Mouse (Mus musculus) forebrain, embryonic 12.5 days (tissue): ENCODE measurements around the gene Selenbp1. TPM values are rescaled to one million over a fixed set of nuclear protein-coding genes. Genes with fewer than 3 reads are reported as not detected.
"Not testable (repeated sequence)": the region's sequence is repeated elsewhere in the genome, so short reads cannot be mapped to it uniquely, and the experiment has no call there.

Experiments
- ATAC-seq: fragments of 200-750 bp; cut with Nextera tagmentation; 2 replicates; pipeline ENCODE4 v1.8.0; 2017; ENCODE audit warnings: moderate TSS enrichment; ENCODE audit not compliant: low FRiP score
- H3K27ac ChIP-seq: fragments of 300-500 bp; sonication (generic); 2 replicates; pipeline ENCODE4 v1.5.1; 2016; ENCODE audit warnings: mild to moderate bottlenecking
- H3K27me3 ChIP-seq: fragments of 300-500 bp; sonication (generic); 2 replicates; pipeline ENCODE4 v1.6.1; 2016; ENCODE audit warnings: mild to moderate bottlenecking
- H3K36me3 ChIP-seq: fragments of 300-500 bp; sonication (generic); replicated peaks from 2 replicates; pipeline ENCODE4 v1.6.1; 2016; ENCODE audit warnings: mild to moderate bottlenecking
- H3K4me1 ChIP-seq: fragments of 300-500 bp; sonication (generic); 2 replicates; pipeline ENCODE4 v1.6.1; 2016
- H3K4me2 ChIP-seq: fragments of 300-500 bp; sonication (generic); 2 replicates; pipeline ENCODE4 v1.6.1; 2016; ENCODE audit warnings: mild to moderate bottlenecking, moderate library complexity
- H3K4me3 ChIP-seq: fragments of 300-500 bp; sonication (generic); replicated peaks from 2 replicates; pipeline ENCODE4 v1.5.1; 2016; ENCODE audit warnings: mild to moderate bottlenecking
- H3K9ac ChIP-seq: fragments of 300-500 bp; sonication (generic); 2 replicates; pipeline ENCODE4 v1.6.1; 2016; ENCODE audit warnings: mild to moderate bottlenecking
- H3K9me3 ChIP-seq: fragments of 300-500 bp; sonication (generic); 2 replicates; pipeline ENCODE4 v1.6.1; 2016
- WGBS: fragments of 180-500 bp; shearing (Covaris S2); methylation state at CpG from one replicate; pipeline ENCODE4 v1.1.7; 2016; 5-methylcytosine and 5-hydroxymethylcytosine counted together
- polyA plus RNA-seq: library from polyadenylated mRNA; unstranded; fragments of >200 nt; fragmentation: Nextera tagmentation; extraction: Ambion mirVana; gene quantifications from 2 replicates; pipeline ENCODE4 v1.2.1, GENCODE M21; 2016

The Selenbp1 gene
- polyA plus RNA-seq, 1 experiment from 2014 or later = 5.5 TPM

- not testable (repeated sequence) for H3K4me3 ChIP-seq, H3K9me3 ChIP-seq, H3K27ac ChIP-seq, H3K27me3 ChIP-seq, H3K4me2 ChIP-seq, ATAC-seq, H3K36me3 ChIP-seq, H3K9ac ChIP-seq
- WGBS = 92% methylated on average over 7 of the region's 7 CpGs
- H3K4me1 ChIP-seq = peaks cover 11% of the 10 kb centered on the region
Measured at GRCm38 (mm10) chr3:94937194-94937593, 4.3 kb downstream of the Selenbp1 start.

GRCm38 (mm10) chr3:94940033-94940432 lies 7.2 kb downstream of the Selenbp1 start:
- not testable (repeated sequence) for H3K9ac ChIP-seq, H3K4me3 ChIP-seq, ATAC-seq, H3K27me3 ChIP-seq, H3K4me1 ChIP-seq, H3K9me3 ChIP-seq, H3K36me3 ChIP-seq, H3K4me2 ChIP-seq, H3K27ac ChIP-seq
- 80% methylated on average over 9 of the region's 9 CpGs for WGBS

GRCm38 (mm10) chr3:94942211-94942967 lies 9.5 kb downstream of the Selenbp1 start:
- 81% methylated on average over 9 of the region's 9 CpGs for WGBS

GRCm38 (mm10) chr3:94943706-94944105 lies 10.8 kb downstream of the Selenbp1 start:
- H3K9ac ChIP-seq, H3K36me3 ChIP-seq, H3K4me1 ChIP-seq, H3K27ac ChIP-seq, H3K4me2 ChIP-seq, H3K4me3 ChIP-seq, H3K27me3 ChIP-seq, H3K9me3 ChIP-seq, ATAC-seq: not testable (repeated sequence)
- 20% methylated on average over 4 of the region's 4 CpGs for WGBS

More at GRCm38 (mm10) chr3:94942211-94942967, 9.5 kb downstream of the Selenbp1 start:
- not testable (repeated sequence) for H3K9me3 ChIP-seq, H3K4me2 ChIP-seq, H3K9ac ChIP-seq, H3K36me3 ChIP-seq, H3K27ac ChIP-seq, H3K4me1 ChIP-seq, H3K27me3 ChIP-seq, H3K4me3 ChIP-seq, ATAC-seq

- Histone ChIP-seq H3K4me2 (no peak overlapping the region), H3K36me3 (no peaks in the 10 kb centered on the region), H3K9me3 (no peaks in the 10 kb centered on the region), H3K4me1 (peaks cover 5% of the 10 kb centered on the region; the same call in 1 of the 2 replicates), H3K27ac (no peak overlapping the region), H3K9ac (no peak overlapping the region), H3K27me3 (no peaks in the 10 kb centered on the region), H3K4me3 (no peak overlapping the region)
- 73% methylated on average over 3 of the region's 3 CpGs for WGBS
- no peak for ATAC-seq
Measured at GRCm38 (mm10) chr3:94948066-94948614, 15.3 kb downstream of the Selenbp1 start.

GRCm38 (mm10) chr3:94949645-94950044 lies 16.8 kb downstream of the Selenbp1 start:
- H3K36me3 ChIP-seq = no peaks in the 10 kb centered on the region
- WGBS = 86% methylated on average over 3 of the region's 3 CpGs
- H3K4me1 ChIP-seq = peaks cover 8% of the 10 kb centered on the region; the same call in 1 of the 2 replicates
- H3K27me3 ChIP-seq = no peaks in the 10 kb centered on the region
- H3K4me2 ChIP-seq = no peak overlapping the region
- no peak overlapping the region for H3K27ac ChIP-seq
- H3K4me3 ChIP-seq = no peak overlapping the region
- H3K9me3 ChIP-seq = no peaks in the 10 kb centered on the region
- no peak overlapping the region for H3K9ac ChIP-seq
- no peak for ATAC-seq

- peak overlapping the region; percentile 67 for H3K4me2 ChIP-seq
- H3K27me3 ChIP-seq = no peaks in the 10 kb centered on the region
- H3K9me3 ChIP-seq = no peaks in the 10 kb centered on the region
- peaks cover 22% of the 10 kb centered on the region for H3K36me3 ChIP-seq
- H3K4me1 ChIP-seq = peaks cover 18% of the 10 kb centered on the region
- no peak for ATAC-seq
- no peak overlapping the region for H3K27ac ChIP-seq
- H3K9ac ChIP-seq = no peak overlapping the region
- peak overlapping the region; percentile 74 for H3K4me3 ChIP-seq
- WGBS = 72% methylated on average over 5 of the region's 5 CpGs
Measured at GRCm38 (mm10) chr3:94952806-94953205, 19.9 kb downstream of the Selenbp1 start.

GRCm38 (mm10) chr3:94953384-94953763 lies 20.5 kb downstream of the Selenbp1 start:
- Histone ChIP-seq H3K36me3 (peaks cover 27% of the 10 kb centered on the region), H3K4me3 (peak overlapping the region; percentile 74), H3K4me1 (peaks cover 18% of the 10 kb centered on the region), H3K27ac (peak overlapping the region; percentile 93), H3K4me2 (peak overlapping the region; percentile 67), H3K9me3 (no peaks in the 10 kb centered on the region), H3K9ac (peak overlapping the region; percentile 85), H3K27me3 (no peaks in the 10 kb centered on the region)
- 18% methylated on average over 9 of the region's 9 CpGs for WGBS
- ATAC-seq = no peak; the same call in 1 of the 2 replicates

GRCm38 (mm10) chr3:94953764-94954616 lies 21.1 kb downstream of the Selenbp1 start, which contains the start of gene Rfx5:
Gene Rfx5, plus strand, starts transcription at chr3:94954075.
- Histone ChIP-seq H3K9me3 (no peaks in the 10 kb centered on the region), H3K36me3 (peaks cover 34% of the 10 kb centered on the region), H3K4me2 (peak within 1 kb of the TSS; percentile 67), H3K4me3 (peak within 1 kb of the TSS; percentile 74), H3K27ac (peak within 1 kb of the TSS; percentile 93), H3K9ac (peak within 1 kb of the TSS; percentile 85), H3K4me1 (peaks cover 18% of the 10 kb centered on the region), H3K27me3 (no peaks in the 10 kb centered on the region)
- peak; percentile 97 for ATAC-seq
- under 1% methylated on average over 50 of the region's 50 CpGs for WGBS

GRCm38 (mm10) chr3:94958295-94958694 lies 25.4 kb downstream of the Selenbp1 start:
- ATAC-seq = no peak
- H3K4me1 ChIP-seq = peaks cover 12% of the 10 kb centered on the region
- peaks cover 38% of the 10 kb centered on the region for H3K36me3 ChIP-seq
- H3K27ac ChIP-seq = no peak overlapping the region
- no peak overlapping the region for H3K4me3 ChIP-seq
- no peaks in the 10 kb centered on the region for H3K9me3 ChIP-seq
- H3K27me3 ChIP-seq = no peaks in the 10 kb centered on the region
- 91% methylated on average over 8 of the region's 8 CpGs for WGBS
- H3K9ac ChIP-seq = no peak overlapping the region
- H3K4me2 ChIP-seq = no peak overlapping the region

- Histone ChIP-seq H3K9ac (no peak overlapping the region), H3K4me2 (no peak overlapping the region), H3K9me3 (no peaks in the 10 kb centered on the region), H3K4me1 (peaks cover 7% of the 10 kb centered on the region), H3K27me3 (no peaks in the 10 kb centered on the region), H3K4me3 (no peak overlapping the region), H3K36me3 (peaks cover 38% of the 10 kb centered on the region), H3K27ac (no peak overlapping the region)
- ATAC-seq = no peak
- whole genome bisulfite sequencing = 52% methylated on average over 8 of the region's 8 CpGs
Measured at GRCm38 (mm10) chr3:94959871-94960270, 27.0 kb downstream of the Selenbp1 start.

- no peak for ATAC-seq
Measured at GRCm38 (mm10) chr3:94960322-94960721, 27.5 kb downstream of the Selenbp1 start.

More at GRCm38 (mm10) chr3:94960322-94960721, 27.5 kb downstream of the Selenbp1 start:
- 54% methylated on average over 5 of the region's 5 CpGs for WGBS
- Histone ChIP-seq H3K4me3 (no peak overlapping the region), H3K27me3 (no peaks in the 10 kb centered on the region), H3K27ac (no peak overlapping the region), H3K4me2 (no peak overlapping the region), H3K36me3 (peaks cover 38% of the 10 kb centered on the region), H3K4me1 (peaks cover 3% of the 10 kb centered on the region), H3K9ac (no peak overlapping the region), H3K9me3 (no peaks in the 10 kb centered on the region)
